Mouse (Mus musculus): ENCODE results near the gene Robo2.
"Not testable (repeated sequence)": the region's sequence is repeated elsewhere in the genome, so short reads cannot be mapped to it uniquely, and the experiment has no call there.

Gene Robo2

GRCm38 (mm10) chr16:74065958-74066357 lies 345.7 kb downstream of the Robo2 start:
- no peak for DNase-seq (ENCODE audit: low spot score)

GRCm38 (mm10) chr16:74061951-74062350 lies 349.7 kb downstream of the Robo2 start:
- no peak for DNase-seq (ENCODE audit: low spot score)

GRCm38 (mm10) chr16:74061479-74061878 lies 350.1 kb downstream of the Robo2 start:
- DNase-seq (ENCODE audit: low spot score), result no peak

GRCm38 (mm10) chr16:74056886-74057285 lies 354.7 kb downstream of the Robo2 start:
- no peak for DNase-seq (ENCODE audit: low spot score)

- no peak for DNase-seq (ENCODE audit: low spot score)
Observed at GRCm38 (mm10) chr16:74056210-74056609, 355.4 kb downstream of the Robo2 start.

- DNase-seq (ENCODE audit: low spot score), result no peak
Observed at GRCm38 (mm10) chr16:74055061-74055751, 356.4 kb downstream of the Robo2 start.

GRCm38 (mm10) chr16:74049467-74049866 lies 362.2 kb downstream of the Robo2 start:
- DNase-seq (ENCODE audit: low spot score), result no peak

GRCm38 (mm10) chr16:74048980-74049379 lies 362.6 kb downstream of the Robo2 start:
- DNase-seq (ENCODE audit: low spot score), result no peak

GRCm38 (mm10) chr16:74047232-74047631 lies 364.4 kb downstream of the Robo2 start:
- DNase-seq (ENCODE audit: low spot score), result no peak

GRCm38 (mm10) chr16:74040797-74041196 lies 370.8 kb downstream of the Robo2 start:
- not testable (repeated sequence) for DNase-seq (ENCODE audit: low spot score)

- no peak for DNase-seq (ENCODE audit: low spot score)
Observed at GRCm38 (mm10) chr16:74027822-74028221, 383.8 kb downstream of the Robo2 start.

GRCm38 (mm10) chr16:74022281-74022978 lies 389.2 kb downstream of the Robo2 start:
- DNase-seq (ENCODE audit: low spot score), result no peak

GRCm38 (mm10) chr16:74005767-74006166 lies 405.9 kb downstream of the Robo2 start:
- no peak for DNase-seq (ENCODE audit: low spot score)

- no peak for DNase-seq (ENCODE audit: low spot score)
Observed at GRCm38 (mm10) chr16:74001331-74001730, 410.3 kb downstream of the Robo2 start.

GRCm38 (mm10) chr16:73991212-73991611 lies 420.4 kb downstream of the Robo2 start:
- DNase-seq (ENCODE audit: low spot score), result no peak

GRCm38 (mm10) chr16:73969573-73969972 lies 442.1 kb downstream of the Robo2 start:
- DNase-seq (ENCODE audit: low spot score), result no peak

GRCm38 (mm10) chr16:73964366-73964926 lies 447.2 kb downstream of the Robo2 start:
- no peak for DNase-seq (ENCODE audit: low spot score)

- no peak for DNase-seq (ENCODE audit: low spot score)
Observed at GRCm38 (mm10) chr16:73959479-73959970, 452.1 kb downstream of the Robo2 start.

GRCm38 (mm10) chr16:73958524-73958846 lies 453.1 kb downstream of the Robo2 start:
- no peak for DNase-seq (ENCODE audit: low spot score)

GRCm38 (mm10) chr16:73957675-73958523 lies 453.7 kb downstream of the Robo2 start:
- no peak for DNase-seq (ENCODE audit: low spot score)

GRCm38 (mm10) chr16:73946171-73946570 lies 465.5 kb downstream of the Robo2 start:
- no peak for DNase-seq (ENCODE audit: low spot score)

GRCm38 (mm10) chr16:73940211-73940541 lies 471.4 kb downstream of the Robo2 start:
- DNase-seq (ENCODE audit: low spot score), result no peak
